Mouse (Mus musculus): Measurements from ENCODE around the gene Qpctl. TPM values are rescaled to one million over a fixed set of nuclear protein-coding genes. Genes with fewer than 3 reads are reported as not detected.

The Qpctl gene
- polyA plus RNA-seq, 1 experiment from 2014 or later = 6.4 TPM

MicroRNAs encoded within 50 kb of the gene (microRNA counts, 519-probe panel; counts per million panel counts)
- microRNA mmu-miR-330 = 32.2 counts per million

Small RNA genes lying within 50 kb of the gene (microRNA-seq; reads per million reads assigned to microRNA genes)
- 271 reads per million, percentile 74 among the genes with 10 or more reads in this experiment for gene Mir330 (ENCODE audit: borderline number of aligned reads)

Other genes starting within 250 kb of the Qpctl start
- 12.1 and 19.8 TPM in 2 replicates for gene Ccdc61, start 238.9 kb downstream of the Qpctl start, polyA plus RNA-seq (2014; fragmentation: Nextera tagmentation; extraction: Ambion mirVana)
- 0.77 and 0.93 TPM in 2 replicates for gene Nova2, start 223.4 kb downstream of the Qpctl start, polyA plus RNA-seq (2014; fragmentation: Nextera tagmentation; extraction: Ambion mirVana)
- not detected in 2 replicates for gene Nanos2, start 161.9 kb downstream of the Qpctl start, polyA plus RNA-seq (2014; fragmentation: Nextera tagmentation; extraction: Ambion mirVana)
- 2.1 and 2.2 TPM in 2 replicates for gene Mypop, start 158.0 kb downstream of the Qpctl start, polyA plus RNA-seq (2014; fragmentation: Nextera tagmentation; extraction: Ambion mirVana)
- gene Irf2bp1, start 145.2 kb downstream of the Qpctl start, polyA plus RNA-seq (2014; fragmentation: Nextera tagmentation; extraction: Ambion mirVana) = 13.9 and 14.2 TPM in 2 replicates
- gene Foxa3, start 125.8 kb downstream of the Qpctl start, polyA plus RNA-seq (2014; fragmentation: Nextera tagmentation; extraction: Ambion mirVana) = 0.59 TPM in 1 of 2 replicates, not detected in the other
- 17.6 and 21.4 TPM in 2 replicates for gene Sympk, start 124.9 kb downstream of the Qpctl start, polyA plus RNA-seq (2014; fragmentation: Nextera tagmentation; extraction: Ambion mirVana)
- not detected in 2 replicates for gene Rsph6a, start 94.6 kb downstream of the Qpctl start, polyA plus RNA-seq (2014; fragmentation: Nextera tagmentation; extraction: Ambion mirVana)
- gene Dmwd, start 73.1 kb downstream of the Qpctl start, polyA plus RNA-seq (2014; fragmentation: Nextera tagmentation; extraction: Ambion mirVana) = 15.2 and 16.2 TPM in 2 replicates
- gene Dmpk, start 65.4 kb downstream of the Qpctl start, polyA plus RNA-seq (2014; fragmentation: Nextera tagmentation; extraction: Ambion mirVana) = 17.0 and 17.7 TPM in 2 replicates
- gene Six5, start 54.7 kb downstream of the Qpctl start, polyA plus RNA-seq (2014; fragmentation: Nextera tagmentation; extraction: Ambion mirVana) = 6.6 and 6.9 TPM in 2 replicates
- 2.2 and 2.7 TPM in 2 replicates for gene Gm4969, start 30.9 kb downstream of the Qpctl start, polyA plus RNA-seq (2014; fragmentation: Nextera tagmentation; extraction: Ambion mirVana)
- gene Fbxo46, start 29.4 kb downstream of the Qpctl start, polyA plus RNA-seq (2014; fragmentation: Nextera tagmentation; extraction: Ambion mirVana) = 6.3 and 6.4 TPM in 2 replicates
- gene Snrpd2, start 431 bp upstream of the Qpctl start, polyA plus RNA-seq (2014; fragmentation: Nextera tagmentation; extraction: Ambion mirVana) = 120 and 125 TPM in 2 replicates
- gene Gipr, start 16.8 kb upstream of the Qpctl start, polyA plus RNA-seq (2014; fragmentation: Nextera tagmentation; extraction: Ambion mirVana) = 9.0 and 10.8 TPM in 2 replicates
- 5.4 and 6.9 TPM in 2 replicates for gene Eml2, start 27.1 kb upstream of the Qpctl start, polyA plus RNA-seq (2014; fragmentation: Nextera tagmentation; extraction: Ambion mirVana)
- gene Gpr4, start 63.2 kb upstream of the Qpctl start, polyA plus RNA-seq (2014; fragmentation: Nextera tagmentation; extraction: Ambion mirVana) = 1.3 and 1.4 TPM in 2 replicates
- gene Opa3, start 79.0 kb upstream of the Qpctl start, polyA plus RNA-seq (2014; fragmentation: Nextera tagmentation; extraction: Ambion mirVana) = 41.2 and 41.6 TPM in 2 replicates
- gene Vasp, start 122.5 kb upstream of the Qpctl start, polyA plus RNA-seq (2014; fragmentation: Nextera tagmentation; extraction: Ambion mirVana) = 61.9 and 102 TPM in 2 replicates
- 0.34 TPM in 1 of 2 replicates, not detected in the other for gene Ppm1n, start 130.8 kb upstream of the Qpctl start, polyA plus RNA-seq (2014; fragmentation: Nextera tagmentation; extraction: Ambion mirVana)
- gene Rtn2, start 133.3 kb upstream of the Qpctl start, polyA plus RNA-seq (2014; fragmentation: Nextera tagmentation; extraction: Ambion mirVana) = 25.3 and 31.2 TPM in 2 replicates
- 0.11 and 0.17 TPM in 2 replicates for gene Fosb, start 160.8 kb upstream of the Qpctl start, polyA plus RNA-seq (2014; fragmentation: Nextera tagmentation; extraction: Ambion mirVana)
- 72.5 and 74.5 TPM in 2 replicates for gene Ercc1, start 195.5 kb upstream of the Qpctl start, polyA plus RNA-seq (2014; fragmentation: Nextera tagmentation; extraction: Ambion mirVana)
- gene Cd3eap, start 210.2 kb upstream of the Qpctl start, polyA plus RNA-seq (2014; fragmentation: Nextera tagmentation; extraction: Ambion mirVana) = 17.6 and 18.9 TPM in 2 replicates
- 12.4 and 17.6 TPM in 2 replicates for gene Ppp1r13l, start 210.5 kb upstream of the Qpctl start, polyA plus RNA-seq (2014; fragmentation: Nextera tagmentation; extraction: Ambion mirVana)
- gene Ercc2, start 232.7 kb upstream of the Qpctl start, polyA plus RNA-seq (2014; fragmentation: Nextera tagmentation; extraction: Ambion mirVana) = 6.1 and 6.6 TPM in 2 replicates

All from heart, embryonic 11.5 days (tissue).